8 mouse cellular contexts compared by ENCODE assay signal in genomic region chr7:55793236-55793951, GRCm38 (mm10). TPM values are rescaled to one million over a fixed set of nuclear protein-coding genes. Genes with fewer than 3 reads are reported as not detected.
DNase-seq lines count a peak whose midpoint lies in the region; ATAC-seq and TF ChIP-seq lines count a peak whose summit lies in the region.

No protein-coding gene starts in this region.

- peaks cover 19% of the 10 kb centered on the region for H3K4me1 ChIP-seq in forebrain, embryonic 10.5 days
- H3K4me1 ChIP-seq in limb, embryonic 14.5 days (ENCODE audit: control insufficient read depth, insufficient read depth, low read length), result peaks cover 6% of the 10 kb centered on the region
- peaks cover 12% of the 10 kb centered on the region for H3K4me1 ChIP-seq in stomach, embryonic 16.5 days (ENCODE audit: control insufficient read depth, insufficient read depth, low read length)

- peak overlapping the region; percentile 95 for H3K27ac ChIP-seq in forebrain, embryonic 10.5 days
- peak overlapping the region; percentile 84 for H3K27ac ChIP-seq in limb, embryonic 14.5 days (replicated peaks; ENCODE audit: low read depth, low read length)
- no peak overlapping the region for H3K27ac ChIP-seq in stomach, embryonic 16.5 days (ENCODE audit: low read length)

- no peaks in the 10 kb centered on the region for H3K27me3 ChIP-seq in forebrain, embryonic 10.5 days (ENCODE audit: poor library complexity, severe bottlenecking)
- H3K27me3 ChIP-seq in limb, embryonic 14.5 days (ENCODE audit: control insufficient read depth, insufficient read depth, low read length), result no peaks in the 10 kb centered on the region
- no peaks in the 10 kb centered on the region for H3K27me3 ChIP-seq in stomach, embryonic 16.5 days (ENCODE audit: control insufficient read depth, insufficient read depth, low read length)

- peak overlapping the region; percentile 79 for H3K4me3 ChIP-seq in forebrain, embryonic 10.5 days
- H3K4me3 ChIP-seq in limb, embryonic 14.5 days (replicated peaks; ENCODE audit: low read length), result peak overlapping the region; percentile 77
- H3K4me3 ChIP-seq in stomach, embryonic 16.5 days (replicated peaks; ENCODE audit: low read length), result peak overlapping the region; percentile 84

- peak overlapping the region; percentile 53 for H3K4me2 ChIP-seq in limb, embryonic 14.5 days (replicated peaks; ENCODE audit: low read depth, low read length, severe bottlenecking)
- peak overlapping the region; percentile 67 for H3K4me2 ChIP-seq in stomach, embryonic 16.5 days (ENCODE audit: low read depth, low read length)

- peak overlapping the region; percentile 95 for H3K9ac ChIP-seq in limb, embryonic 14.5 days (ENCODE audit: low read depth, low read length, severe bottlenecking)
- peak overlapping the region; percentile 94 for H3K9ac ChIP-seq in stomach, embryonic 16.5 days (ENCODE audit: low read length)

- peak; percentile 38; the same call in 1 of the 2 replicates for ATAC-seq in limb, embryonic 14.5 days (ENCODE audit: low FRiP score, low read depth)
- no peak for ATAC-seq in stomach, embryonic 16.5 days (ENCODE audit: insufficient read depth, low FRiP score)

- peaks cover 27% of the 10 kb centered on the region for H3K36me3 ChIP-seq in forebrain, embryonic 10.5 days (replicated peaks)
- H3K36me3 ChIP-seq in limb, embryonic 14.5 days (ENCODE audit: control insufficient read depth, insufficient read depth, low read length), result peaks cover 24% of the 10 kb centered on the region
- peaks cover 13% of the 10 kb centered on the region; the same call in 1 of the 2 replicates for H3K36me3 ChIP-seq in stomach, embryonic 16.5 days (ENCODE audit: control insufficient read depth, insufficient read depth, low read length)

- WGBS in forebrain, embryonic 10.5 days, result 38% methylated on average over 13 of the region's 13 CpGs
- 29% methylated on average over 13 of the region's 13 CpGs for WGBS in limb, embryonic 14.5 days
- WGBS in stomach, embryonic 16.5 days, result 38% methylated on average over 13 of the region's 13 CpGs

- peak; percentile 7 for DNase-seq in embryo, embryonic 9.5 days (ENCODE audit: extremely low spot score)
- no peak for DNase-seq in embryo, embryonic 10 days (ENCODE audit: low spot score)
- peak; percentile 49 for DNase-seq in A20 (ENCODE audit: low read depth, low spot score)
- no peak for DNase-seq in forebrain, embryonic 10.5 days (ENCODE audit: extremely low spot score, low spot score)
- DNase-seq in limb, embryonic 14.5 days (ENCODE audit: low spot score), result peak; percentile 12
- no peak for DNase-seq in c-Kit-positive CD71-positive TER-119-positive erythroid progenitor cells, embryonic 14.5 days (ENCODE audit: low spot score)
- no peak for DNase-seq in frontal cortex, postnatal 36 days (ENCODE audit: low spot score in 2 of 2)

- TF ChIP-seq POLR2A in limb, embryonic 14.5 days (IDR thresholded peaks at IDR 0.05; ENCODE audit: borderline replicate concordance, extremely low read depth, insufficient read depth, insufficient read length), result no peak

- H3K9me3 ChIP-seq in forebrain, embryonic 10.5 days, result no peaks in the 10 kb centered on the region
- H3K9me3 ChIP-seq in limb, embryonic 14.5 days (ENCODE audit: control insufficient read depth, low read length), result no peaks in the 10 kb centered on the region
- no peaks in the 10 kb centered on the region for H3K9me3 ChIP-seq in stomach, embryonic 16.5 days (replicated peaks; ENCODE audit: control insufficient read depth, low read length)

RNA-seq across cellular contexts. Expression of gene Tubgcp5, which starts 0.6 kb away (rescaled TPM):
- polyA plus RNA-seq in forebrain, embryonic 10.5 days (2016; fragmentation: Nextera tagmentation; extraction: Ambion mirVana), result 33.5 and 36.2 TPM in 2 replicates
- 22.0 and 26.4 TPM in 2 replicates for polyA plus RNA-seq in limb, embryonic 14.5 days (2012; rRNA removed)
- polyA plus RNA-seq in limb, embryonic 14.5 days (2014; fragmentation: Nextera tagmentation; extraction: Ambion mirVana), result 33.1 and 34.0 TPM in 2 replicates
- 25.7 and 31.5 TPM in 2 replicates for polyA plus RNA-seq in stomach, embryonic 16.5 days (2015; fragmentation: Nextera tagmentation; extraction: Ambion mirVana)

RNA-seq across cellular contexts. Expression of gene Siglech, which starts 25.4 kb away (rescaled TPM):
- 0.17 and 0.24 TPM in 2 replicates for polyA plus RNA-seq in forebrain, embryonic 10.5 days (2016; fragmentation: Nextera tagmentation; extraction: Ambion mirVana)
- polyA plus RNA-seq in limb, embryonic 14.5 days (2012; rRNA removed), result 0.34 and 0.55 TPM in 2 replicates
- polyA plus RNA-seq in limb, embryonic 14.5 days (2014; fragmentation: Nextera tagmentation; extraction: Ambion mirVana), result 0.43 and 0.50 TPM in 2 replicates
- 0.96 and 0.97 TPM in 2 replicates for polyA plus RNA-seq in stomach, embryonic 16.5 days (2015; fragmentation: Nextera tagmentation; extraction: Ambion mirVana)

RNA-seq across cellular contexts. Expression of gene Cyfip1, which starts 48.2 kb away (rescaled TPM):
- 87.6 and 88.4 TPM in 2 replicates for polyA plus RNA-seq in forebrain, embryonic 10.5 days (2016; fragmentation: Nextera tagmentation; extraction: Ambion mirVana)
- polyA plus RNA-seq in limb, embryonic 14.5 days (2012; rRNA removed), result 53.2 and 55.6 TPM in 2 replicates
- polyA plus RNA-seq in limb, embryonic 14.5 days (2014; fragmentation: Nextera tagmentation; extraction: Ambion mirVana), result 115 and 127 TPM in 2 replicates
- 105 and 116 TPM in 2 replicates for polyA plus RNA-seq in stomach, embryonic 16.5 days (2015; fragmentation: Nextera tagmentation; extraction: Ambion mirVana)

Comparison
In these comparisons a context has a peak if more than half of its experiments do, and no peak if none do; other contexts are left out.
1. DNase-seq: peak in embryo, embryonic 9.5 days (single experiment), A20 (single experiment) and limb, embryonic 14.5 days (single experiment); none in embryo, embryonic 10 days (single experiment), forebrain, embryonic 10.5 days (single experiment), c-Kit-positive CD71-positive TER-119-positive erythroid progenitor cells, embryonic 14.5 days (single experiment) and frontal cortex, postnatal 36 days (0 of 2).
2. Peak in every context shown above with its lines, with median percentiles within 50 percentile points of each other: H3K4me3 ChIP-seq.